Mouse (Mus musculus): ENCODE measurements at regions not wholly inside any gene's neighbourhood (a gene's known extent, or its start where the extent isn't known, plus 50 kb on each side); places are given as distances from the start of the nearest gene placed in this dataset.

- DNase-seq, result no peak
Measured at GRCm38 (mm10) chr12:110332616-110333154, 53.8 kb downstream of the Dio3 start.

- no peak for DNase-seq
Measured at GRCm38 (mm10) chr12:110334609-110335008, 55.7 kb downstream of the Dio3 start.

- no peak for DNase-seq
Measured at GRCm38 (mm10) chr12:110344280-110344827, 65.5 kb downstream of the Dio3 start.

GRCm38 (mm10) chr12:110349621-110350020 lies 70.8 kb downstream of the Dio3 start:
- DNase-seq, result no peak

- DNase-seq, result no peak
Measured at GRCm38 (mm10) chr12:110355851-110356250, 77.0 kb downstream of the Dio3 start.

DNA sequence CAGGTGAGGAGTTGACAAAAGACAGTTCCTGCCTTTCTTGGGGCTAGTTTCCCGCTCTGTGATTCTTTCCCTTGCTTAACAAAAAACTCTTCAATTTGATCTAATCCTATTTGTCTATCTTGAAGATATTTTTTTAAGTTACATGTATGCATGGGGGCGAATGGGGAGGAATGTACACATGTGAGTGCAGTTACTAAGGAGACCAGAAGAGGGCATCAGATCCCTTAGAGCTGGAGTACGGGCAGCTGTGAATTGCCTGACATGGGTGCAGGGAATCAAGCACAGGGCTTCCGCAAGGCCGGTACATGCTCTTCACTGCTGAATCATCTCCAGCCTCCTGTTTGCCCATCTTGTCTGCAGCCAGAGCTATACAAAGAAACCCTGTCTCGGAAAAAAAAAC lies 79.8 kb upstream of the Ppp2r5c start:
- DNase-seq, result no peak

GRCm38 (mm10) chr12:110367822-110368221 lies 79.1 kb upstream of the Ppp2r5c start:
- no peak for DNase-seq

GRCm38 (mm10) chr12:110371886-110372690 lies 74.8 kb upstream of the Ppp2r5c start:
- DNase-seq, result no peak

GRCm38 (mm10) chr12:110372986-110373385 lies 73.9 kb upstream of the Ppp2r5c start:
- DNase-seq, result no peak

- DNase-seq, result peak; percentile 82 to 87
Measured at GRCm38 (mm10) chr12:110373408-110374065, 73.4 kb upstream of the Ppp2r5c start.

- no peak for DNase-seq
Measured at GRCm38 (mm10) chr12:110375139-110375538, 71.8 kb upstream of the Ppp2r5c start.

DNA sequence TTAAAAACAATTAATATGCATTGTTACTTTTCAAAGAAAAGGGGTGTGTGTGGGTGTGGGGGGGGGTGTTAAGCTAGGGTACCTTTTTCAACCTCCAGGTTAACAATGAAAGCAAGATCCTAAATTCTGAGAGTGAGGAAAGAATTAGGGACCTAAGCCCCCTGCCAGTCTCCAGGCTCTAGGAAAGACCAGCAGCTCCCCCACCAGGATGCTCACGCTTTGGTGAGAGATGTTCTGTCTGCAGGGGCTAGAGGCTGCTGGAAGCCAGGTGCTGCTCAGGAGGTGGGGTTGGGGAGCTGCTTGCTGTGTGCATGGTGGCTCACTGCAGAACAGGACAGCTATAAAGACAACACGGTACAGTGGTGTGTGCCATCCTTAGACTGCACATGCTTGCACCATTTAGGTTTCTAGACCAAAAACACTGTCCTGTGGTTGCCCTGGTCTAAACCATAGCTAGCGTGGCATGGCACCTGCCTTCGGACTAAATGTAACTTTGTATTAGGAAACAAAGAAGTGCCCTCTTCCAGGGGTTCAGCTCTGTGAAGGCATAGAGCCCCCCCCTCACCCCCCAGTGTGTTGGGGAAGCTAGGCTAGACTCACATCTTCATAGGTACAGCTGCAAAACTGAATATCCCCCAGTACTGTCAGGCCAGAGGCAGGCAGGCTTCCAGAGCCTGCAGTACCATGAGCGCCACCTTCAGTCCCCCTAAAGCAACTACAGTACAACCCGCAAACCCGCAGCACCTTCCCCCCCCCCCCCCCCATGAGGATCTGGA lies 70.7 kb upstream of the Ppp2r5c start:
- peak in 1 of 2 experiments; percentile 55 for DNase-seq

DNA sequence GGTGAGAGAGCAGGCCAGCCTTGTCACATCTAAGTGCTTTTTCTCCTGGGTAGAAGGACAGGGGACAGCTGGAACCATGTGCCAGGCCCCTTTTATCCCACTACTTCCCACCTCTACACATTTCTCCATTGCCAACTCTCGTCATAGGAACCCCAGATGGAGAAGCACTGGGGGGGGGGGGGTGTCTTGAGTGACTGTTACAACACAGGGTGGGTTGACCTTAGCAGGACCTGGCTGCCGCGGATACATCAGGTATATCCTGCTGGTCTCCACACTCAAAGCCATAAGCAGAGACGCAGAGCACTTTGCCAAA lies 70.1 kb upstream of the Ppp2r5c start:
- no peak for DNase-seq

DNA sequence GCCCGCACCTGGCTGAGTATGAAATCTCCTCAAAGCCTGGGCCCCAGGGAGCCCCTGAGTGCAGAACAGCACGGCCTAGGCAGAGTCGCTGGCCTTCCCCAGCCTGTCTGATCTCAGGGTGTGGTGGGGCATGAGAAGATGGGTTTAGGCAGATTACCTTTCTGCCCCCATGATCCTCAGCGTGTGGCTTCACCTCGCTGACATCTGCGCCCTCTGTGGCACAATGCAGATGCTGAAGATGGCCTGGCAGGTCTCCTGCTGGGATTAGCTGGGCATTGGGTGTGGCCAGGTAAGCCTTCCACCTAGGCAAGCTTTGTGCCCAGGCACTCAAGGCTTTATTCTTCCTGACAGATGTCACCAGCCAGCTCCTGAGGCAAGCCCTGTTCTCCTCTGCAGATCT lies 69.6 kb upstream of the Ppp2r5c start:
- no peak for DNase-seq

GRCm38 (mm10) chr12:110377734-110378133 lies 69.2 kb upstream of the Ppp2r5c start:
- peak in 1 of 2 experiments; percentile 43 for DNase-seq

DNA sequence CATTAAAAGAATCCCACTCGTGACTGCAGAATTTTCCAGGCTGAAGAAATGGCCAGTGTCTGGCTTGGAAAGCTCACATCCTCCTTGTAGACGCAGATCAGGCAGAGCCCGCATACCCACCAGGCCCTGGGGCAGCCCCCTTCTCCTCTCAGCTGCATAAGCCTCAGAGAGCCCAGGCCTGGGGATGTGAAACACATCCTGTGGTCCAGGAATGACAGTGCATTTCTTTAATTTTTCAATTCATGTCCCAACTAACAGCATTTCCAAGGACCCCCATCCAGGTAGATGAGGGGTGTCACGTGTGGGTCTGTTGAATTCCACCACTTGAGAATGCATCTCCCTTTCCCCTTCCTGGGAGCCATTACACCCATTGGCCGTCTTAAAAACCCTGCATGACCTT lies 68.6 kb upstream of the Ppp2r5c start:
- DNase-seq, result no peak

DNA sequence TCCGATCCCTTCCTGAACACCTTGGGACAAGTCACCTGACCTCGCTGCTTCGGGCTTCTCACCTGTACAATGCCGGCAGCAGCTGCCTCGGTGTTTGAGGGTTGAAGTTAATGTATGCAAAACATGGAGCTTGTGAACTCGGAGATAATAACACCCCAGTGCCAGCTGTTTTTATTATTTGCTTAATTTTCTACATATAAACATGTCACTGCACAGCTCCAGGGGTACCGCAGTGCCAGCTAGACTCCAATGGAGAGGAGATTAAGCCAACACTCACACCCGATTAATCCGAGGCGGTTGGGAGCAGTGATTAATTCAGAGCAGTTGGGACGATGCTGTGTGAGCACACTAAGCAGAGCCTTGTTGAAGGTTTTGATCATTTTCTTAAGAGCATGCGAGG lies 67.2 kb upstream of the Ppp2r5c start:
- DNase-seq, result no peak

GRCm38 (mm10) chr12:110380831-110381750 lies 65.8 kb upstream of the Ppp2r5c start:
- no peak for DNase-seq

DNA sequence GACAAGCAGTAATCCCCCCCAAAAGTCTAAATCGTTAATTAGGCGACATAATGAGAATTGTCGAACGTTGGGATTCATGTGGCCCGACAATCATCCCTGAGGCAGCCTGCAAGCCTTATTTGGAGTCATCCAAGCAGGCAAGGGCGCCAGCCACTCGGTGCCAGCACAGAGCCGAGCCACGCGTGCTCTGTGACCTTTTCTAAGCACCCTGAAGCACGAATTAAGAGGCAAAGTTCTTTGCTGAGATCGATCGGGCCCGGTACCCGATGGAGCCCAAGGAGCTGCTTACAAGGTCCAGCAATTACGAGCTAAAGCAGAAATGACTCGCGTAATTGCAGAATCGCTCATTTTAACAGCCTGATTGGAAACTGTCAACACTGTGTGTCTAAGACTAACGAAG lies 61.9 kb upstream of the Ppp2r5c start:
- DNase-seq, result no peak

- no peak for DNase-seq
Measured at GRCm38 (mm10) chr12:110385801-110386599, 60.9 kb upstream of the Ppp2r5c start.

- no peak for DNase-seq
Measured at GRCm38 (mm10) chr12:110387056-110387455, 59.9 kb upstream of the Ppp2r5c start.

Data from cerebellum, postnatal 25 days (tissue).